Mouse (Mus musculus) forebrain, embryonic 15.5 days (tissue): ENCODE data around the gene Tnfaip8l1. TPM values are rescaled to one million over a fixed set of nuclear protein-coding genes. Genes with fewer than 3 reads are reported as not detected.

Experiments
- ATAC-seq: fragments of 200-750 bp; cut with Nextera tagmentation; replicated peaks from 2 replicates; pipeline ENCODE4 v1.8.0; 2017; ENCODE audit warnings: mild to moderate bottlenecking, moderate TSS enrichment, moderate library complexity
- H3K27ac ChIP-seq: fragments of 300-500 bp; sonication (generic); replicated peaks from 2 replicates; pipeline ENCODE4 v1.5.1; 2015; ENCODE audit warnings: mild to moderate bottlenecking, inconsistent platforms
- H3K27me3 ChIP-seq: fragments of 300-500 bp; sonication (generic); 2 replicates; pipeline ENCODE4 v1.6.1; 2015; ENCODE audit warnings: inconsistent platforms
- H3K36me3 ChIP-seq: fragments of 300-500 bp; sonication (generic); 2 replicates; pipeline ENCODE4 v1.6.1; 2015; ENCODE audit warnings: mild to moderate bottlenecking, inconsistent platforms
- H3K4me1 ChIP-seq: fragments of 300-500 bp; sonication (generic); 2 replicates; pipeline ENCODE4 v1.6.1; 2015; ENCODE audit warnings: inconsistent platforms
- H3K4me2 ChIP-seq: fragments of 300-500 bp; sonication (generic); replicated peaks from 2 replicates; pipeline ENCODE4 v1.6.1; 2015; ENCODE audit warnings: mild to moderate bottlenecking, inconsistent platforms
- H3K4me3 ChIP-seq: fragments of 300-500 bp; sonication (generic); 2 replicates; pipeline ENCODE4 v1.5.1; 2015; ENCODE audit warnings: mild to moderate bottlenecking, inconsistent platforms
- H3K9ac ChIP-seq: fragments of 300-500 bp; sonication (generic); replicated peaks from 2 replicates; pipeline ENCODE4 v1.6.1; 2015; ENCODE audit warnings: mild to moderate bottlenecking, inconsistent platforms
- H3K9me3 ChIP-seq: fragments of 300-500 bp; sonication (generic); 2 replicates; pipeline ENCODE4 v1.6.1; 2016; ENCODE audit warnings: inconsistent platforms
- WGBS: fragments of 180-500 bp; shearing (Covaris S2); methylation state at CpG from one replicate; pipeline ENCODE4 v1.1.7; 2015; ENCODE audit warnings: mixed read lengths; 5-methylcytosine and 5-hydroxymethylcytosine counted together
- polyA plus RNA-seq: library from polyadenylated mRNA; unstranded; fragments of >200 nt; fragmentation: Nextera tagmentation; extraction: Ambion mirVana; gene quantifications from 2 replicates; pipeline ENCODE4 v1.2.1, GENCODE M21; 2015

Tnfaip8l1 gene
- polyA plus RNA-seq, 1 experiment from 2014 or later, result 9.0 TPM

DNA sequence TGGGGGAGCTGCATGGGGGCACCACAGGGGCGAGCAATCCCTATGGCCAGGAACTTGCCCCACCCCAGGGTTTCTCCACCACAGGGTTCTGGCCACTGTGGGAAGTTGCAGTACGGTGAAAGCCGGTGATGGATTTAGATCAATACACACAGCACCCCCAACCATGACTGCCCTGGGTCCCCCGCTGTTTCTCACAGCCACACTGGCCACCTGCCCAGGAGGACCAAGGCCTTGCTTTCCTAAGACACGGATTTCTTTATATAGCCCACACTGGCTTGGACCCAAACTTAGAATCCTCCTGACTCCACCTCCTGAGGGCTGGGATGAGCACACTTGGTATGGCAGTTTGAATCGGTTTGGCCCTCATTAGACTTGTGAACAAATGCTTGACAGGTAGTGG, 29.0 kb downstream of the Tnfaip8l1 start:
- Histone ChIP-seq H3K36me3 (peaks cover 81% of the 10 kb centered on the region), H3K27ac (no peak overlapping the region), H3K4me2 (no peak overlapping the region), H3K9me3 (no peaks in the 10 kb centered on the region), H3K9ac (no peak overlapping the region), H3K4me3 (no peak overlapping the region), H3K27me3 (no peaks in the 10 kb centered on the region), H3K4me1 (no peaks in the 10 kb centered on the region)
- WGBS, result 83% methylated on average over 6 of the region's 6 CpGs
- ATAC-seq, result no peak

DNA sequence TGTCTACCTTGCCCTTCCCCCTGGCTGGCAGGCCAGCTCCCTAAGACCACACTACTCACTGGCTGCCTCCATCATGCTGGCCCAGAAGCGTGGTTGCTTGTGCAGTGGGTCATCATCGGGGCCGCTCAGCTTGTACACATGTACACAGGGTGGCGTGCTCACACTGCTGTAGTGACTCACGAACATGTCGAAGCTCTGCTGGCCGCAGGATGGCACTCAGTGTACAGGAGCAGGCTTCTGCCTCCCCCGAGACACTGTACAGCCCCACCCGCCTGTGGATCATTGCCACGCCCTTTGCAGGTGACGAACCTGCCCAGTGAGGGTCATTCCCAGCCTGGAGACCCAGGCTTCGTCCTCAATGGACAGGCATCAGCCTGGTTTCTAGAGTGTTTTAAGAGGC, 32.1 kb downstream of the Tnfaip8l1 start:
- Histone ChIP-seq H3K27me3 (no peaks in the 10 kb centered on the region), H3K27ac (no peak overlapping the region), H3K4me3 (no peak overlapping the region), H3K36me3 (peaks cover 84% of the 10 kb centered on the region), H3K9me3 (no peaks in the 10 kb centered on the region), H3K4me2 (no peak overlapping the region), H3K4me1 (no peaks in the 10 kb centered on the region), H3K9ac (no peak overlapping the region)
- ATAC-seq, result no peak
- 94% methylated on average over 12 of the region's 12 CpGs for WGBS

DNA sequence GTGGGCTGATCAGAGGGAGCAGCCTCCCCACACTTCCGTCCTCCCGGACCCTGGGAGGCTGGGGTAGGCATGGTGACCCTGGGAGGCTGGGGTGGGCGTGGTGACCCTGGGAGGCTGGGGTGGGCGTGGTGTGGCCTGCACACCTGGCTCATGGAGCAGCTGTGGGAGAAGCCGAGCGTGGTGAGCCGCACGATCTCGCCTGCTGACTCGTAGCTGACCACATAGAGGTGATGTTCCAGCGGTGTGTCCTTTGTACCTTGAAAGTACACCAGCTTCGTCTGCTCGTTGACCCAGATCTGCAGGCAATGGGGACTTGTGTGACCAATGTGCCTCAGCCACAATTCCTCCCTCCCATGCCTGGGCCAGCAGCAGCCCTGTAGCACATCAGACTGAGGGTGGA, 32.5 kb downstream of the Tnfaip8l1 start:
- Histone ChIP-seq H3K4me2 (no peak overlapping the region), H3K9ac (no peak overlapping the region), H3K4me1 (no peaks in the 10 kb centered on the region), H3K27ac (no peak overlapping the region), H3K27me3 (no peaks in the 10 kb centered on the region), H3K36me3 (peaks cover 82% of the 10 kb centered on the region), H3K4me3 (no peak overlapping the region), H3K9me3 (no peaks in the 10 kb centered on the region)
- no peak for ATAC-seq
- WGBS, result 87% methylated on average over 13 of the region's 13 CpGs

DNA sequence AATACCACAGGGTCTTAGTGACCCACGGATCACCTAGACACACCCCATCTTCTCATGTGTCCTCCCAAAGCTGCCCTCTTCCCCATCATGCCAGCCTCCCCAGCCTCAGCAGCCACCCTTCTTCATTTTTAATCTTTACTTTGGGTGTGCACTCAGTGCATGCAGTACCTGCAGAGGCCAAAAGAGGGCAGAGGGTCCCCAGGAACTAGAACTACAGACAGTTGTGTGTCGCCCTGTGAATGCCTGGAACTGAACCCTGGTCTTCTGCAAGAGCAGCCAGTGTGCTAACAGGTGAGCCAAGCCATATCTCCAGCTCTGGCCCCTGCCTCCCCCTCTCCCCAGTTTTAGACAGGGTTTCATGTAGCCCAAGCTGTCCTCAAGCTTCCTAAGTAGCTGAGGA, 34.6 kb downstream of the Tnfaip8l1 start:
- H3K27ac ChIP-seq, result no peak overlapping the region
- ATAC-seq, result no peak

DNA sequence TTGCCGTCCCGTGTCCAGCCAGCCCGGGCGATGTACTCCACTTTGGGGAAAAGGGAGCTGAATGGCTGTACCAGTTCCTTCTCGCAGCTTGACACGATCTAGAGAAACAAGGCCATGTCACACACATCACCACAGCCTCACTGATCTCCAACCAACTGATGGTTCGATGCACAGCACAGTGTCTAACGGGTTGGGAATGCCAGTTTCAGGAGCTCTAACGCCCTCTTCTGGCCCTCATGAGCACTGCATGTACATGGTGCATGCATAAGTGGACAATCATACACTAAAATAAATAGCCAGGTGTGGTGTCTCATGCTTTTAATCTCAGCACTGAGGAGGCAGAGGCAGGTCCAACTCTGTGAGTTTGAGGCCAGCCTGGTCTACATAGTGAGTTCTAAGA, 38.3 kb downstream of the Tnfaip8l1 start:
- H3K4me2 ChIP-seq, result no peak overlapping the region
- no peaks in the 10 kb centered on the region for H3K9me3 ChIP-seq
- H3K36me3 ChIP-seq, result peaks cover 85% of the 10 kb centered on the region
- no peaks in the 10 kb centered on the region for H3K4me1 ChIP-seq
- no peak for ATAC-seq
- WGBS, result 81% methylated on average over 9 of the region's 9 CpGs
- H3K9ac ChIP-seq, result no peak overlapping the region
- no peak overlapping the region for H3K27ac ChIP-seq
- no peak overlapping the region for H3K4me3 ChIP-seq
- no peaks in the 10 kb centered on the region for H3K27me3 ChIP-seq

More for the DNA sequence above, 34.6 kb downstream of the Tnfaip8l1 start:
- no peaks in the 10 kb centered on the region for H3K4me1 ChIP-seq
- H3K27me3 ChIP-seq, result no peaks in the 10 kb centered on the region
- peaks cover 80% of the 10 kb centered on the region for H3K36me3 ChIP-seq
- H3K4me3 ChIP-seq, result no peak overlapping the region
- no peak overlapping the region for H3K4me2 ChIP-seq
- no peaks in the 10 kb centered on the region for H3K9me3 ChIP-seq
- 78% methylated on average over 2 of the region's 2 CpGs for WGBS
- no peak overlapping the region for H3K9ac ChIP-seq

DNA sequence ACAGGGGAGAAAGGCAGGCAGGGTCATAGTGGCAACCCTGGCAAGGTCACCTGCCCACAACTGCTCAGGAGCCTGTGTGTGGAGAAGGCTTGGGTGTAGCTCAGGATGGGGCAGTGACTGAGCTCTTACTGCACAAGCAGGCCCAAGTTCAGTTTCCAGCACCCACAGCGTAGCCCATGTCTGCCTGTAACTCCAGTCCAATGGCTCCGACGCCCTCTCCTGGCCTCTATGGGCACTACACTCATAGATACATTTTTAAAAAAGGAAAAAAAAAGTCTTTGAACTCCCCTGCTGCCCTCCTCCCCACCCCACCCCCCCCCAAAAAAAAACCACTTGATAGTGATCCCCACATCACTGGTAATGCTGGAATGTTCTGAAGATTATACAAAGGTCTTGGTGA, 39.4 kb downstream of the Tnfaip8l1 start:
- no peak for ATAC-seq
- no peak overlapping the region for H3K4me3 ChIP-seq
- no peak overlapping the region for H3K9ac ChIP-seq
- no peaks in the 10 kb centered on the region for H3K9me3 ChIP-seq
- peaks cover 86% of the 10 kb centered on the region for H3K36me3 ChIP-seq
- no peaks in the 10 kb centered on the region for H3K27me3 ChIP-seq
- H3K27ac ChIP-seq, result no peak overlapping the region
- 67% methylated on average over 3 of the region's 3 CpGs for WGBS
- H3K4me1 ChIP-seq, result no peaks in the 10 kb centered on the region
- H3K4me2 ChIP-seq, result no peak overlapping the region

DNA sequence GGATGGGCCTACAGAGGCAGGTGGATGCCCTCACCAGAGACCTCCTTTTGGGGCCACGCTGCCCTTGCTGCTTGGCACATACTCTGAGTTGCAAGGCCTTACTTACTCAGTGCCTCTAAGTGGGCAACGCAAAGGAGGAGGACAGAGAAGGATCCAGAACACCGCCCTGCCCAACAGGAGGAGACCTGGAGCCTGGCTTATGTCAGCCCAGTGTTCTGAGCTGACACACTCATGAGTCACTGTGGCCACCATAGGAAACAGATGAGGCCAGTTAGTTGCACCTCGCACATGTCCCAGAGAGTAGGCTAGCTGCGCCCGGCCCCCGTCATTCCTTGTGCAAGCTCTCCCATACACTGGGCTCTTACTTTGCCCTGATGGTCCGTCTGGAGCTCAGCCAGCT, 40.2 kb downstream of the Tnfaip8l1 start:
- no peak overlapping the region for H3K4me3 ChIP-seq
- no peaks in the 10 kb centered on the region for H3K9me3 ChIP-seq
- no peaks in the 10 kb centered on the region for H3K27me3 ChIP-seq
- no peak overlapping the region for H3K4me2 ChIP-seq
- 95% methylated on average over 8 of the region's 8 CpGs for WGBS
- H3K36me3 ChIP-seq, result peaks cover 85% of the 10 kb centered on the region
- H3K4me1 ChIP-seq, result no peaks in the 10 kb centered on the region
- no peak overlapping the region for H3K27ac ChIP-seq
- ATAC-seq, result no peak
- no peak overlapping the region for H3K9ac ChIP-seq

DNA sequence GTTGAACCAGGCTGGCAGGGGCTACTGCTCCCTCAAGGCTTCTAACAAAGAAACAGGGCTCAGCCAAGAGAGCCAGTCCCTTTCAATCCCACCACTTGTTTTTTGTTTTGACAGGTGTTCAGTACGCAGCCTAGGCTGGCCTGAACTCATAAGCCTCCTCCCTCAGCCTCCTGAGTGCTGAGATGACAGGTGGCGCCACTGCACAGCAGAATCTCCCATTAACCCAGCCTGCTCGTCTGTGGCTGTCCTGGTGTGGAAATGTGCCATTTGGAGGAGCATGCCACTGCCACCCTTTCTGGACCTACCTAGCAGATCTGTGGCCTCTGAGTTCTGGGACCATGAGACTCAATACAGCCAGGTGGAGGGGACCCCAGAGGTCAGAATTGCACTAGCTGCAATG, 41.5 kb downstream of the Tnfaip8l1 start:
- ATAC-seq, result no peak

DNA sequence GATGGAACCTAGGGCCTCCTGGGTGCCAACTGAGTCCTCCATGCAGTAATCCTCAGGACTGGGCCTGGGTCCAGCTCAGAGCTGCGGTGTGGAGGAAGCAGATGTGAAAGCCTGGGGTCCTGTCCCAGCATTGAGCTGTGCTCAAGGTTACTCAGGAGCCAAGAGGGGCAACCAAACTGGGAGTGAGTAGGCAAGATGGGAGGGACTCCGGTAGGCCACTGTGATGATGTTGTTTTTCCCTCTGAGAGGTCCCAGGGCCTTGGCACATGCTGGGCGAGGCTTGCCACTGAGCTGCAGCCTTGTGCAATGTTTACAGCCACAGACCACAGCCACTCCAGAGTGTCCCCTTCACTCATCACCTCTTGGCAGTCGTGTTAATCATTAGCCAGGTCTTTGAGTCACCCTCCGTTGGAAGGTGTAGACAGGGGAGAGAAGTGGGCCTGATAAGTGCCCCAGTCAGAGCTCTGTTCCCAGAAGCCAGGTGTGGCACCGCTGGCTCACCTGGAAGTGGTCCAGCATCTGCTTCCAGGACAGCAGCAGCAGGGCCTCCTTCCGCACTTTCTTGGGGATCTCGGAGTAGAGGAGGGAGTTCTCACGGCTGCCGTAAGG, 44.1 kb downstream of the Tnfaip8l1 start:
- no peaks in the 10 kb centered on the region for H3K4me1 ChIP-seq

More for the DNA sequence above, 41.5 kb downstream of the Tnfaip8l1 start:
- H3K36me3 ChIP-seq, result peaks cover 83% of the 10 kb centered on the region
- H3K4me2 ChIP-seq, result no peak overlapping the region
- no peaks in the 10 kb centered on the region for H3K4me1 ChIP-seq
- no peaks in the 10 kb centered on the region for H3K9me3 ChIP-seq
- no peaks in the 10 kb centered on the region for H3K27me3 ChIP-seq
- no peak overlapping the region for H3K4me3 ChIP-seq
- H3K27ac ChIP-seq, result no peak overlapping the region
- 65% methylated on average over 3 of the region's 3 CpGs for WGBS
- no peak overlapping the region for H3K9ac ChIP-seq

DNA sequence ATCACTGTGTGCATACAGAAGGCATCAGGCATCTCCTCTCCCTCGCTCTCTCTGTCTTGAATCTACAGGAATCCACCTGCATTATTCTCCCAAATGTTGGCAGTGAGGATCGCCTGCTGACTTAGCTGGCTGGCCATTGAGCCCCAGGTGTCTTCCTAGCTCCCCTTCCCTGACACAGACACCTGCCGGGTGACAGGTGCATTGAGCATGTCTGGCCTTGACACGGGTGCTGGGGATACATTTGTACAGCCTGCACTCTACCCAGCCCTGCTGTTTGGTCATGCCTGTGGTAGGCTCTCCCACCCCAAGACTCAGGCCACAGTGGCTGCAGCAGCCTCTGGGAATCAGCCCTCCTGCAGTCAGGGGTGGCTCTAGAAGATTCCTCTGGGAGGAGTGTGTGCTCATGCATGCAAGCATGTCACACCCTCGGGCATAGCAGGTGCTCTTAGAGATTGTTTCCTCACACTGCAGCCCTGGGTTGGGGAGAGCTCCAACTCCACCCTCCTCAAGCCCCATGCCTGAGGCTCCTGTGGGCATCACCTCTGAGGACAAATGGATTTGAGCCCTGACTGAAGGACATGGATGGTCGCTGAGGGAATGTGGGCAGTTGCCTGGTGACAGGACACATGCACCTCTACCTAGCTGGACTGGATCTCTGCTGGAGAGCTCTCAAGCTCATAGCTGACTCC, 44.9 kb downstream of the Tnfaip8l1 start:
- Histone ChIP-seq H3K27ac (no peak overlapping the region), H3K27me3 (no peaks in the 10 kb centered on the region), H3K9me3 (no peaks in the 10 kb centered on the region), H3K9ac (no peak overlapping the region), H3K4me2 (no peak overlapping the region), H3K36me3 (peaks cover 94% of the 10 kb centered on the region), H3K4me3 (no peak overlapping the region), H3K4me1 (no peaks in the 10 kb centered on the region)
- WGBS, result 86% methylated on average over 6 of the region's 6 CpGs
- no peak for ATAC-seq

More for the DNA sequence above, 44.1 kb downstream of the Tnfaip8l1 start:
- Histone ChIP-seq H3K27me3 (no peaks in the 10 kb centered on the region), H3K4me2 (no peak overlapping the region), H3K36me3 (peaks cover 96% of the 10 kb centered on the region), H3K9ac (no peak overlapping the region), H3K4me3 (no peak overlapping the region), H3K27ac (no peak overlapping the region), H3K9me3 (no peaks in the 10 kb centered on the region)
- WGBS, result 91% methylated on average over 10 of the region's 10 CpGs
- ATAC-seq, result no peak

DNA sequence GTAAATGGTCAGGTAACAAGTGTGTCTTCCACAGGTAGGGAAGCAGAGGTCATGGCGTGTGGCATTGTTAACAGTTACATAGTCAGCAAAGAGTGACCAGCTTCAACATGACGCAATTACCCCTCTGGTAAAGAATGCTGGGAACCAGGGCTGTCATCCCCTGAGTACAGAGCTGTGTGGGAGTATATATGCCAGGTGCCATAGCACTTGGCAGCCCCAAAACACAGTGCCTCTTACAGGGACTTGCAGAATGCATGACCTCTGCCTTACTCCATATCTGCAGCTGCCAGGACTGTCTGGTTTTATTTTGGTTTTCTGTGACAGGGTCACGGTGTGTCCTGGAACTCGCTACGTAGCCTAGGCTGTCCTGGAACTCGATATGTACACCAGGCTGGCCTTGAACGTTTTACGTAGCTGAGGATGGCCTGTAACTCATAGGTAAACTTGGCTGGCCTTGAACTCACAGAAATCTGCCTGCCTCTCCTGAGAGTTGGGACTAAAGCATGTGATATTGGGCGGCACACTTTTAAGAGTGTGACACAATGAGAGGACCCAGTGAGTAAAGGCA, 45.8 kb downstream of the Tnfaip8l1 start:
- H3K4me2 ChIP-seq, result no peak overlapping the region
- H3K4me1 ChIP-seq, result no peaks in the 10 kb centered on the region
- WGBS, result 95% methylated on average over 9 of the region's 9 CpGs
- H3K36me3 ChIP-seq, result peaks cover 85% of the 10 kb centered on the region
- H3K4me3 ChIP-seq, result no peak overlapping the region
- no peaks in the 10 kb centered on the region for H3K9me3 ChIP-seq
- no peak overlapping the region for H3K9ac ChIP-seq
- ATAC-seq, result no peak
- no peak overlapping the region for H3K27ac ChIP-seq
- H3K27me3 ChIP-seq, result no peaks in the 10 kb centered on the region

DNA sequence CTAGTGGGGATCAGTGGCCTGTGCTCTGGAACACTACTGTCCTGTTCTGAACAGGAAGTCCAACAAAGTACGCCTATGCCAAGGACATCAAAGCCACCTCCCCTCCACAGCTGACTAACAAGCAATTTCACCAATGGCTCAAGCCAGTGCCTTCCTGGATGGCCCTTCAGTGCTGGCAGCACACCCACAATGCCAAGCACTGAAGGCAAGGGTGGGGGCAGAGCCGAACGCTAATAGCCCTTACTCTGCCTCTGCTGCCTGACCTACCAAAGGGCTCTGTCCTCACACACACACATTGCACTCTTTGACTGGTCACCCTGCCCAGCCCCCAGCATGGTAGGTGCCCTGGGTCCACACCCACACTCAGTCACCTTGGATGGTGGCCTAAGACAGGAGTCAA, 46.5 kb downstream of the Tnfaip8l1 start:
- ATAC-seq, result no peak
- Histone ChIP-seq H3K9ac (no peak overlapping the region), H3K27me3 (no peaks in the 10 kb centered on the region), H3K4me3 (no peak overlapping the region), H3K4me1 (no peaks in the 10 kb centered on the region), H3K27ac (no peak overlapping the region), H3K4me2 (no peak overlapping the region), H3K9me3 (no peaks in the 10 kb centered on the region), H3K36me3 (peaks cover 77% of the 10 kb centered on the region)
- 93% methylated on average over 3 of the region's 3 CpGs for WGBS
